10 mouse cellular contexts compared by ENCODE assay signal in the genomic region with DNA sequence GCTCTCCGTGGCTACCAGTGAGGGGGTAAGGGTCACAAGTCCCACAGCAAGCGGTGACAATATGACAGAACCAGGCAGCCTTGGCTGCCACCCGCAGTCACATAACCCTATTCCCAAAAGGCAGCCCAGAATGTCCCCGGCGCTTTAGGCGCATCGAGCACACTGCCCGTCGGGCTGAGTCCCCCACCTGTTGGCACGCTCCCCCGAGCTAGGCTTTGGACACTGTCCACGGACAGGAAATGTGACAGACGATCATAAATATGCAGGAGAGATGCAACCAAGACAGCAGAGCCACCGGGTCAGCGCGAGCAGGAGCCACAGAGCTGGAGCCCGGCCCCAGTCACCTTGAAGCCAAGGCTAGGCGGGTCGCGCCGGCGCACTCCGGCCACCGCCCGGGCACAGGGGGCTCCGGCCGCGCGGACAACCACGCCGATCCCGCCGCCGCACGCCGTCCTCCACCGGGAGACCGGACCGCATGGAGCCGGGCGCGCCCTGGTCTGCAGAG. TPM values are rescaled to one million over a fixed set of nuclear protein-coding genes. Genes with fewer than 3 reads are reported as not detected.
DNase-seq lines count a peak whose midpoint lies in the region; ATAC-seq lines count a peak whose summit lies in the region.
"Had no signal": no experiment of that assay in that cellular context is flagged by ENCODE, and none has a peak within 500 bp of the region (broad histone marks: within the 10 kb centered on the region; RNA-seq: fewer than 3 reads in every experiment).

No protein-coding gene starts in this region.

- no peak overlapping the region for H3K27ac ChIP-seq in hindbrain, embryonic 12.5 days
- no peak overlapping the region for H3K27ac ChIP-seq in midbrain, embryonic 12.5 days (replicated peaks)

- no peaks in the 10 kb centered on the region for H3K36me3 ChIP-seq in hindbrain, embryonic 12.5 days
- no peaks in the 10 kb centered on the region for H3K36me3 ChIP-seq in midbrain, embryonic 12.5 days

- peak overlapping the region; percentile 56 for H3K9ac ChIP-seq in hindbrain, embryonic 12.5 days
- H3K9ac ChIP-seq in midbrain, embryonic 12.5 days (replicated peaks): peak overlapping the region; percentile 37; the same call in 1 of the 2 replicates

- H3K27me3 ChIP-seq in hindbrain, embryonic 12.5 days: peaks cover 28% of the 10 kb centered on the region
- peaks cover 18% of the 10 kb centered on the region for H3K27me3 ChIP-seq in midbrain, embryonic 12.5 days

- 2% methylated on average over 42 of the region's 42 CpGs for WGBS in hindbrain, embryonic 12.5 days
- WGBS in midbrain, embryonic 12.5 days: 2% methylated on average over 42 of the region's 42 CpGs

- H3K4me2 ChIP-seq in hindbrain, embryonic 12.5 days (replicated peaks): peak overlapping the region; percentile 88
- H3K4me2 ChIP-seq in midbrain, embryonic 12.5 days (replicated peaks): peak overlapping the region; percentile 83

- peak; percentile 54; the same call in 1 of the 2 replicates for ATAC-seq in hindbrain, embryonic 12.5 days (ENCODE audit: low FRiP score)
- ATAC-seq in midbrain, embryonic 12.5 days (ENCODE audit: low FRiP score, low read depth): peak; percentile 81

- intact Hi-C loops in gastrocnemius, postnatal 14 days (cut with DNase I; ENCODE audit: low total_unique reads): no loop called here

- no peaks in the 10 kb centered on the region for H3K9me3 ChIP-seq in hindbrain, embryonic 12.5 days (replicated peaks)
- no peaks in the 10 kb centered on the region for H3K9me3 ChIP-seq in midbrain, embryonic 12.5 days

- H3K4me1 ChIP-seq in hindbrain, embryonic 12.5 days: peaks cover 6% of the 10 kb centered on the region
- H3K4me1 ChIP-seq in midbrain, embryonic 12.5 days: peaks cover 6% of the 10 kb centered on the region

- peak overlapping the region; percentile 40 for H3K4me3 ChIP-seq in hindbrain, embryonic 12.5 days
- peak overlapping the region; percentile 46 for H3K4me3 ChIP-seq in midbrain, embryonic 12.5 days

- DNase-seq in cerebellum, postnatal 10 days: peak; percentile 12 to 32
- no peak for DNase-seq in cerebellum, adult 9-11 months
- DNase-seq in ZHBTc4 (ENCODE audit: low read depth, low spot score): peak; percentile 53
- DNase-seq in urinary bladder, postnatal 10 days (ENCODE audit: low spot score): no peak
- no peak for DNase-seq in gastrocnemius, postnatal 14 days
- DNase-seq in gastrocnemius, postnatal 10 days: no peak

RNA-seq across cellular contexts. Expression of gene Zfp345, which starts 40.9 kb away (rescaled TPM):
- 0.08 and 0.21 TPM in 2 replicates for polyA plus RNA-seq in hindbrain, embryonic 12.5 days (2016; fragmentation: Nextera tagmentation; extraction: Ambion mirVana)
- polyA plus RNA-seq in midbrain, embryonic 12.5 days (2016; fragmentation: Nextera tagmentation; extraction: Ambion mirVana): not detected in 2 replicates
- under 1 TPM; 0.09 to 0.10 TPM for total RNA-seq in gastrocnemius, postnatal 14 days (2021)
- under 1 TPM; 0.14 to 0.23 TPM for total RNA-seq in gastrocnemius, postnatal 10 days (2021)
- polyA plus RNA-seq: cortical plate, adult 2 months had no signal

RNA-seq across cellular contexts. Expression of gene Cst7, which starts 44.5 kb away (rescaled TPM):
- polyA plus RNA-seq in hindbrain, embryonic 12.5 days (2016; fragmentation: Nextera tagmentation; extraction: Ambion mirVana): 0.30 and 0.40 TPM in 2 replicates
- polyA plus RNA-seq in midbrain, embryonic 12.5 days (2016; fragmentation: Nextera tagmentation; extraction: Ambion mirVana): not detected in 2 replicates
- not detected for total RNA-seq in gastrocnemius, postnatal 14 days (2021)
- not detected for total RNA-seq in gastrocnemius, postnatal 10 days (2021)
- polyA plus RNA-seq: C2C12 had no signal

Comparison
In these comparisons a context has a peak if more than half of its experiments do, and no peak if none do; other contexts are left out.
1. DNase-seq: peak in cerebellum, postnatal 10 days (2 of 2) and ZHBTc4 (single experiment); none in cerebellum, adult 9-11 months (single experiment), urinary bladder, postnatal 10 days (single experiment), gastrocnemius, postnatal 14 days (single experiment) and gastrocnemius, postnatal 10 days (single experiment).